Mouse (Mus musculus) monocyte, adult 5-6 weeks (primary cell): ENCODE results near the gene Wnt3a. TPM values are rescaled to one million over a fixed set of nuclear protein-coding genes. Genes with fewer than 3 reads are reported as not detected.
"Not testable (repeated sequence)": the region's sequence is repeated elsewhere in the genome, so short reads cannot be mapped to it uniquely, and the experiment has no call there.

Source experiments
- ATAC-seq: fragments of 153-309, 156-312 bp; replicated peaks from 2 replicates; pipeline ENCODE4 v1.8.0; 2017; ENCODE audit warnings: mild to moderate bottlenecking; ENCODE audit not compliant: low TSS enrichment, insufficient number of reproducible peaks, severe bottlenecking, poor library complexity, low FRiP score
- total RNA-seq: library from RNA; stranded (forward); fragments of 200-1000, 200-491, 200-594 nt; gene quantifications from 3 replicates; pipeline ENCODE4 v1.2.3, GENCODE M21; 2017

Gene Wnt3a
- total RNA-seq, 1 experiment from 2014 or later: not detected

GRCm38 (mm10) chr11:59227604-59228121 lies 62.9 kb downstream of the Wnt3a start:
- ATAC-seq: no peak

GRCm38 (mm10) chr11:59226787-59227603 lies 63.6 kb downstream of the Wnt3a start:
- ATAC-seq: no peak

GRCm38 (mm10) chr11:59226251-59226650 lies 64.3 kb downstream of the Wnt3a start:
- ATAC-seq: no peak

- no peak for ATAC-seq
Measured at GRCm38 (mm10) chr11:59225167-59225566, 65.4 kb downstream of the Wnt3a start.

DNA sequence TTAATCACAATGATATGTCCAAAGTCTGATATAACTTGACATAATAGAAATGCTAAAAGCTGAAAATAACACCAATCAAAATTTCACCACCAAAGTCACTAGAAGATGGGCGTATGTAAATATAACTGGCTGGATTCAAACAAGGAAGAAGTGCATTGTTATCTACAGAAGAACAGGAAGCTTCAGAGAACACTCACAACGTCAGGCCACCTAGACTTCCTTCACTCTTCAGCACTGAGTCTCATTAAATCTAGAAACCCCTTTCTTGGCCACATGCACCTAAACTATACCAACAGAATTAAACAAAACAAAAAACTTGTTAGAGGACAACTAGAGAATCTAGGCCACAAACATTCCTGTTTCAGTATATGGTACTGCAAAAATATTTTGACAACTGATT lies 66.1 kb downstream of the Wnt3a start:
- ATAC-seq: no peak

- ATAC-seq: no peak
Measured at GRCm38 (mm10) chr11:59224025-59224424, 66.5 kb downstream of the Wnt3a start.

DNA sequence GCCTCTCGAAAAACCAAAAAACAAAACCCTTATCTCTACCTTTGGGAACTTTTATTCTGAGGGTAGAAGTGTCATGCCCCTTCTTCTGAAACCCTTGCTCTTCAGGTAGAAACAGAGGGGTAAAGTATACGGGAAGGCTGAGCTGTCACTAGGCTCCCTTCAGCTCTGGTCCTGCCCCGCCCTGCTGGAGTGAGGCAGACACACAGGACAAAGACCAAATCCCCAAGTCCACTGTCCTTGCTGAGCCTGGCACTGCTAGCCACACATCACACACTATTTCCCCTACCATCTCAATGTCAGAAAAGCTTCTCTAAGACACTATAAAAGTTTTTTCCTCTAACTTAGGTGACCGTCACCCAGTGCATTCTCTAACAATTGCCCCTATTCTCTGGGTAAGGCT lies 68.2 kb downstream of the Wnt3a start:
- ATAC-seq: no peak

GRCm38 (mm10) chr11:59221604-59222003 lies 68.9 kb downstream of the Wnt3a start:
- peak; percentile 38; the same call in 1 of the 2 replicates for ATAC-seq

DNA sequence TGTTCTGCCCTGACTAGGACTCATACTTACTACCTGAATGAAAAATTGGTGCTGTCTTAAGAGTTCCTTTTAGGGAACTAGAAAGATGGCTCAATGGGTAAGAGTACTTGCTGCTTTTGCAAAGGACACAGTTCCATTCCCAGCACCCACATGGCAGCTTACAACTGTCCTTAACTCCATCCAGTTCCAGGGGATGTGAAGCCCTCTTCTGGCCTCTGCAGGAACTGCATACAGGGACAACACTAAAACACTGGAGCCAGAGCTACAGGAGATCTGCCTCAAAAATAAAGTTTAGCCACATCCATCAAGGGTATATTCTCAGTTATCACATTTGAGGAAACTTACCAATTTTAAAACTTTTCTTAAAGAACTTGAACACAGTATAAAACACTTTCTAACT lies 71.5 kb downstream of the Wnt3a start:
- no peak for ATAC-seq

DNA sequence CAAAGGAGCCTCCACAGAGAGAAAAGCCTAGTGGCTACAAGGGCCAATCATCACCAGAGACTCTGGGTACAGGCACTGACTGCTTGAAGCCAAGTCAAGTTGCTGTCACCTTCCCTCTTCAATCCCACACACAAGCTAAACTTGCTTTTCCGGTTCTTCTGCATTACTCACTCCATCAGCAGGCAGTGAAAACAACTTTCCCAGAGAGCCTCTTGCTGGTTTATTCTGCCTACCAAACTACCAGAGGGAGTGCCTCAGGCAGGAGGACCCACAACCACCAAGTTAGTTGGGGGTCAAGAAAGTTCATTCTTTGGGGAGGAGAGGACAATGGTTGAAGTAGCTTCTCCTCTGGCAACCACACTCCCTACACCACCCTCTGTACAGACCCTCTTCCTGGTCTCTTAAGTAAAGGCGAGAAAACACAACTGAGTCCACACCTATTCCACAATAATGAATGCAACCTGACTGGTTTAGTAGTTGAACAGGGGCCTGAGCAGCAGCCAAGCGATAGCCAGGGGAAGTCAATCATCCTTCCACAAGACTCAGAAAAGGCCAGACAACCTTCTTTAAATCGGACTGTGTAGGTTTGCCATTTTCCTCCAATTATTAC lies 72.1 kb downstream of the Wnt3a start:
- no peak for ATAC-seq

- ATAC-seq: no peak
Measured at GRCm38 (mm10) chr11:59216955-59217354, 73.6 kb downstream of the Wnt3a start.

DNA sequence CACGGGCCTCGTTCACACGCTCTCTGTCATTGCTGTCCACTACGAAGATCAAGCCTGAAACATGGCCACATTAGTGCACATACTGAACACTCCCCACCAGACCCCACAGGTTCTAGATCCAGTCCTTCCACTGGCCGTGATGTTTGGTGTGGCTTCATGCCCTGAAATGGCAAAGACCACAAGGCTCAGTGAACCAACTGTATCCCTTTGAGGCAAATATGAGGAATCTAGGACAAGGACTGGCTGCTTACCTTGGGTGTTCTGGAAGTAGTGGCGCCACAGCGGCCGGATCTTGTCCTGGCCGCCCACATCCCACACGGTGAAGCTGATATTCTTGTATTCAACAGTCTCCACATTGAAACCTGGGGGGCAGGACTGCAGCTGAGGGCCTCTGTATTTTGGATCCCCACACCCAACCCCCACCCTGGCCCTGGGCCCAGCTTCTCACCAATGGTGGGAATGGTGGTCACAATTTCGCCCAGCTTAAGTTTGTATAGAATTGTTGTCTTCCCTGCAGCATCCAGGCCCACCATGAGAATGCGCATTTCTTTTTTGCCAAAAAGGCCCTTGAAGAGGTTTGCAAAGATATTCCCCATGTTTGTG lies 77.6 kb downstream of the Wnt3a start:
- no peak for ATAC-seq

DNA sequence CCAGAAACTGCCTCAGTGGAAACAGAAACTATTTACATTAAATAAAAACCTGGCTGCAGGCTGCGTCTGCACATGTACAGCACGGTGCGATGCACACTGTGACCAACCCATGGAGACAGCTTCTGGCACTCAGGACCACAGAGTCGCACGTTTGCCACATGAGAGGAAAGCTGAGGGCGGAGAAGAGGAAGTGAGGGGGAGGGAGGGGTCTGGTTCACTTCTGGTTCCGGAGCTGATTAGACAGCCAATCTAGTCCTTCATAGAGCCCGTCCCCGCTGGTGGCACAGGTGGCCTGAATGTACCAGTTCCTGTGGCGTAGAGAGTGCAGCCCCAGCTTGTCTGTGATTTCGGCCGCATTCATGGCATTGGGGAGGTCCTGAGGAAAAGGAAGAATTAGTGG lies 78.2 kb downstream of the Wnt3a start:
- ATAC-seq: peak; percentile 49

DNA sequence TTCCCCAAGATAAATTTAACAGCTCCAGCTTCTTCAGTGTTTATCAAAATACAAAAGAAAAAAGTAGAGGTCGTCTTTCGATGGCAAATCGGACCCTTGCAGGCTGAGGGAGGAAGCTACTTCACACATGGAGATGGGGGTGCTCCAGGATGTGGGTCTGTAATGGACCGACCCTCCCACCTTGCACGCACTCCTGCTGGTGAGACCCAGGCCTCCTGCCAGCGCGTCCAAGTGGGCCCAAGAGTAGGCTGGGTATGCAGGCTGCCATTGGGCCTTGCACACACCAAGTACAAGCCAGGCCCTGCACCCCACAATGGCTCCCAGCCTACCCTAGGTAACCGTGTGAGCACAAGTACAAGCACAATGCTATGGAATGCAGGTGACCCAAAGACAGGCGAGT lies 79.0 kb downstream of the Wnt3a start:
- ATAC-seq: not testable (repeated sequence)

DNA sequence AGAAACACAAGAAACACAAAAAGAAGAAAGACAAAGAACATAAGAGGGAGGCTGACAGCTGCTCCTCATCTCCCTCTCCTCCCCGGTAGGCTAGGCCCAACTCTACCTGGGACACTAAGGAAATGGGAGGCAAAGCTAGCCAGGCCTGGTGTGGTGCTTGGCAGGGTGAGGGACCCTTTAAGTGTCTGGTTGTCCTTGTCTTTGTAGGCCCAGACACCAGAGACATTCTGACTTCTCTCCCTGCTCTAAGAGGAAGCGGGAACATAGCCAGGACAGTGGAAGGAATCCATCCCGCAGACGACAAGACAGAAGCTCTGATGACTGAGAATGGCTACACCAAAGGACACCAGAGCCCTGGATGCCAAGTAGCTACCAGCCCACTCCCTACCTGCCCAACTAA lies 80.5 kb downstream of the Wnt3a start:
- ATAC-seq: no peak

GRCm38 (mm10) chr11:59209580-59209979 lies 81.0 kb downstream of the Wnt3a start:
- ATAC-seq: no peak

DNA sequence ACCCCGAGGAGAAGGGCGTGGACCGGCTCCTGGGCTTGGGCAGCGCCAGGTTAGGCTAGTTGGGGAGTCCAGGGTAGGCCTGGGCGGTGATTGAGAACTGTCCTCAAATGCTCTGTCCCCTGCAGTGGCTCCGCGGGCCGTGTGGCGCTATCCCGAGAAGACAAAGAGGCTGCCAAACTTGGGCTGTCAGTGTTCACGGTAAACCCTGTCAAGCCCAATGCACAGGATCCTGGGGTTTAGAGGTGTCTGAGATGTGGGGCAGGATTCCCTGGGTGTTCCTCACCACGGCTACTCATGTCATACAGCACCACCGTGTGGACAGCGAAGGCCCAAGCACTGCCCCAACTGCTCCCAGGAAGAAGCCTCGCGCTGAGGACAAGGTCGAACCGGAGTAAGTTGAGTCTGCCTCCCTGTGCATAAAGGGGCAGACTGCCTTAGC lies 81.5 kb downstream of the Wnt3a start:
- peak; percentile 53 for ATAC-seq

GRCm38 (mm10) chr11:59208153-59208831 lies 82.3 kb downstream of the Wnt3a start, which contains the start of gene 2310033P09Rik:
Gene 2310033P09Rik, plus strand, starts transcription at chr11:59208321.
- ATAC-seq: peak; percentile 58
